ENCODE assay signal across 9 mouse cellular contexts in genomic region chr5:122114176-122114575, GRCm38 (mm10). TPM values are rescaled to one million over a fixed set of nuclear protein-coding genes. Genes with fewer than 3 reads are reported as not detected.
DNase-seq lines count a peak whose midpoint lies in the region; ATAC-seq and TF ChIP-seq lines count a peak whose summit lies in the region.
"Had no signal": no experiment of that assay in that cellular context is flagged by ENCODE, and none has a peak within 500 bp of the region (broad histone marks: within the 10 kb centered on the region; RNA-seq: fewer than 3 reads in every experiment).

No protein-coding gene starts in this region.

- WGBS in neural tube, embryonic 15.5 days, result 0% methylated on average over 2 of the region's 2 CpGs
- whole genome bisulfite sequencing in lung, embryonic 14.5 days, result 0% methylated on average over 2 of the region's 2 CpGs
- WGBS in small intestine, adult 2 months, result 1% methylated on average over 2 of the region's 2 CpGs

- no peaks in the 10 kb centered on the region for H3K27me3 ChIP-seq in neural tube, embryonic 15.5 days (replicated peaks)
- no peaks in the 10 kb centered on the region for H3K27me3 ChIP-seq in lung, embryonic 14.5 days (ENCODE audit: insufficient read depth, low read length)
- no peaks in the 10 kb centered on the region for H3K27me3 ChIP-seq in small intestine, adult 2 months (ENCODE audit: control insufficient read depth, insufficient read depth, low read length)

- H3K4me2 ChIP-seq in neural tube, embryonic 15.5 days, result no peak overlapping the region
- H3K4me2 ChIP-seq in lung, embryonic 14.5 days, result no peak overlapping the region

- H3K36me3 ChIP-seq in neural tube, embryonic 15.5 days, result no peaks in the 10 kb centered on the region
- H3K36me3 ChIP-seq in lung, embryonic 14.5 days (ENCODE audit: insufficient read depth), result no peaks in the 10 kb centered on the region
- no peaks in the 10 kb centered on the region for H3K36me3 ChIP-seq in small intestine, adult 2 months (ENCODE audit: control insufficient read depth, insufficient read depth, low read length)

- H3K9me3 ChIP-seq in neural tube, embryonic 15.5 days (replicated peaks), result no peaks in the 10 kb centered on the region
- H3K9me3 ChIP-seq in lung, embryonic 14.5 days (ENCODE audit: low read depth, low read length), result no peaks in the 10 kb centered on the region

- TF ChIP-seq POLR2A in small intestine, adult 2 months (IDR thresholded peaks at IDR 0.05; ENCODE audit: low read depth, low read length), result no peak

- no peak overlapping the region for H3K27ac ChIP-seq in neural tube, embryonic 15.5 days (replicated peaks)
- H3K27ac ChIP-seq in lung, embryonic 14.5 days (ENCODE audit: low read depth), result no peak overlapping the region
- H3K27ac ChIP-seq in small intestine, adult 2 months (ENCODE audit: insufficient read depth, low read depth, low read length), result no peak overlapping the region

- TF ChIP-seq CTCF in lung, embryonic 14.5 days (IDR thresholded peaks at IDR 0.05; ENCODE audit: low read depth), result peak; percentile 96
- TF ChIP-seq CTCF in small intestine, adult 2 months (IDR thresholded peaks at IDR 0.05; ENCODE audit: extremely low read depth, insufficient read length, insufficient replicate concordance, low read depth, low read length), result peak; percentile 92; the same call in 1 of the 2 replicates

- no peak for ATAC-seq in neural tube, embryonic 15.5 days (ENCODE audit: low FRiP score)
- peak; percentile 47; the same call in 1 of the 2 replicates for ATAC-seq in lung, embryonic 14.5 days (ENCODE audit: insufficient read depth)

- H3K4me3 ChIP-seq in neural tube, embryonic 15.5 days (replicated peaks), result no peak overlapping the region
- no peak overlapping the region for H3K4me3 ChIP-seq in lung, embryonic 14.5 days (ENCODE audit: low read depth, low read length)
- no peak overlapping the region for H3K4me3 ChIP-seq in small intestine, adult 2 months (ENCODE audit: low read depth, low read length)

- no peaks in the 10 kb centered on the region for H3K4me1 ChIP-seq in neural tube, embryonic 15.5 days
- no peaks in the 10 kb centered on the region for H3K4me1 ChIP-seq in lung, embryonic 14.5 days (ENCODE audit: insufficient read depth)
- no peaks in the 10 kb centered on the region for H3K4me1 ChIP-seq in small intestine, adult 2 months (ENCODE audit: control insufficient read depth, insufficient read depth, insufficient read length, low read length)

- peak; percentile 64 to 66 for DNase-seq in adrenal gland, adult 18-20 months (ENCODE audit: low spot score in 2 of 2)
- DNase-seq in adrenal gland, postnatal 4 days (ENCODE audit: low spot score in 2 of 2), result no peak
- peak; percentile 78 for DNase-seq in neural tube, embryonic 10.5 days (ENCODE audit: extremely low spot score, low spot score)
- peak; percentile 79 to 82 for DNase-seq in cerebellum, postnatal 25 days
- peak; percentile 81 for DNase-seq in induced T-regulatory cell, adult 2 months (ENCODE audit: low read depth)
- peak; percentile 73 for DNase-seq in lung, embryonic 14.5 days

- H3K9ac ChIP-seq in neural tube, embryonic 15.5 days (replicated peaks), result no peak overlapping the region
- H3K9ac ChIP-seq in lung, embryonic 14.5 days, result no peak overlapping the region

RNA-seq across cellular contexts. Expression of gene Myl2, which starts 13.4 kb away (rescaled TPM):
- total RNA-seq in adrenal gland, adult 18-20 months (2021), result not detected
- total RNA-seq in adrenal gland, postnatal 4 days (2021), result 10 to 100 TPM in 1 of 2 experiments, 1 to 10 TPM in 1; 4.8 to 30.3 TPM
- 1.8 and 4.7 TPM in 2 replicates for polyA plus RNA-seq in neural tube, embryonic 15.5 days (2015; fragmentation: Nextera tagmentation; extraction: Ambion mirVana)
- polyA plus RNA-seq in lung, embryonic 14.5 days (2014; fragmentation: Nextera tagmentation; extraction: Ambion mirVana), result 0.42 and 2.4 TPM in 2 replicates
- polyA plus RNA-seq in small intestine, adult 2 months (2012; rRNA removed), result not detected in 2 replicates

RNA-seq across cellular contexts. Expression of gene Ccdc63, which starts 26.4 kb away (rescaled TPM):
- under 1 TPM in 1 of 2 experiments, not detected in 1; 0.13 TPM for total RNA-seq in adrenal gland, adult 18-20 months (2021)
- total RNA-seq in adrenal gland, postnatal 4 days (2021), result under 1 TPM; 0.20 to 0.28 TPM
- 0.44 TPM in 1 of 2 replicates, not detected in the other for polyA plus RNA-seq in neural tube, embryonic 15.5 days (2015; fragmentation: Nextera tagmentation; extraction: Ambion mirVana)
- 0.33 TPM in 1 of 2 replicates, not detected in the other for polyA plus RNA-seq in lung, embryonic 14.5 days (2014; fragmentation: Nextera tagmentation; extraction: Ambion mirVana)
- 0.10 TPM in 1 of 2 replicates, not detected in the other for polyA plus RNA-seq in small intestine, adult 2 months (2012; rRNA removed)
- total RNA-seq: heart, postnatal 36 days had no signal

RNA-seq across cellular contexts. Expression of gene Ppp1cc, which starts 43.9 kb away (rescaled TPM):
- total RNA-seq in adrenal gland, adult 18-20 months (2021), result 100 to 1,000 TPM; 142 to 147 TPM
- total RNA-seq in adrenal gland, postnatal 4 days (2021), result 100 to 1,000 TPM; 211 to 221 TPM
- 184 and 200 TPM in 2 replicates for polyA plus RNA-seq in neural tube, embryonic 15.5 days (2015; fragmentation: Nextera tagmentation; extraction: Ambion mirVana)
- 276 and 293 TPM in 2 replicates for polyA plus RNA-seq in lung, embryonic 14.5 days (2014; fragmentation: Nextera tagmentation; extraction: Ambion mirVana)
- polyA plus RNA-seq in small intestine, adult 2 months (2012; rRNA removed), result 31.4 and 58.9 TPM in 2 replicates

Comparison
In these comparisons a context has a peak if more than half of its experiments do, and no peak if none do; other contexts are left out.
1. DNase-seq: peak in adrenal gland, adult 18-20 months (2 of 2), neural tube, embryonic 10.5 days (single experiment), cerebellum, postnatal 25 days (2 of 2), induced T-regulatory cell, adult 2 months (single experiment) and lung, embryonic 14.5 days (single experiment); none in adrenal gland, postnatal 4 days (0 of 2).